Mouse (Mus musculus) olfactory bulb, adult 2 months (tissue): ENCODE measurements around the gene Zfp799.

Experiments used
- CTCF ChIP-seq: fragments of 200-500 bp; IDR thresholded peaks from 2 replicates; pipeline ENCODE4 v1.5.1; 2012; ENCODE audit warnings: low read depth, mild to moderate bottlenecking, low read length, moderate library complexity; ENCODE audit not compliant: insufficient read depth
- POLR2A ChIP-seq: fragments of 200-500 bp; IDR thresholded peaks from 2 replicates; pipeline ENCODE4 v1.6.1; 2012; ENCODE audit warnings: mild to moderate bottlenecking, low read depth, low read length, moderate library complexity; ENCODE audit not compliant: insufficient read depth

DNA sequence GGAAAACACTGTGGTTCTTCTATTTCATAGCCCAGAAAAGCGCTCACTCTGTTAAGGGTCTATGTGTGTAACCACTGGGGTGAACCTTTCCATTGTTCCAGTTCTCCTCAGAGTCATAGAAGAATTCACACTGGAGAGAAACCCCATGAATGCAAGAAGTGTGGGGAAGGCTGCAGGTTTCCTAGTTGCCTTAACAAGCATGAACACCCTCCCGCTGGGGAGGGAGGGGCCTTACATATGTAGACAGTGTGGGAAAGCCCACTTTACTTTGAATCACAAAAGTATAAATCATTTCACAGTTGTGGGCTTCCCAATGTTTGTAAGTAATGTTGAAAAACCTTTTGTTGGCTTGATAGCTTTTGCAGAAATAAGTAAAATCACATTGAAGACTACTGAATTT, 11.3 kb upstream of the Zfp799 start:
- TF ChIP-seq CTCF (no peak), POLR2A (no peak)
